Comparison of ENCODE assay signal across 10 mouse cellular contexts in genomic region chr5:23604036-23604705, GRCm38 (mm10).
DNase-seq lines count a peak whose midpoint lies in the region; ATAC-seq lines count a peak whose summit lies in the region.
"Had no signal": no experiment of that assay in that cellular context is flagged by ENCODE, and none has a peak within 500 bp of the region (broad histone marks: within the 10 kb centered on the region; RNA-seq: fewer than 3 reads in every experiment).

No protein-coding gene starts in this region.

- peaks cover 14% of the 10 kb centered on the region; the same call in 1 of the 2 replicates for H3K4me1 ChIP-seq in hindbrain, embryonic 13.5 days (replicated peaks)
- H3K4me1 ChIP-seq: midbrain, embryonic 10.5 days had no signal

- DNase-seq in spleen, adult 18-20 months: peak; percentile 20 to 26
- no peak for DNase-seq in spleen, postnatal 14 days (ENCODE audit: low spot score in 2 of 2)
- peak; percentile 36 for DNase-seq in c-Kit-positive CD71-positive TER-119-negative erythroid progenitor cells, embryonic 14.5 days (ENCODE audit: low read depth)
- DNase-seq in lung, postnatal 36 days: peak; percentile 44
- no peak for DNase-seq in right cerebral cortex, postnatal 36 days (ENCODE audit: low spot score in 2 of 2)
- DNase-seq in ovary, postnatal 10 days (ENCODE audit: low spot score): no peak
- DNase-seq: cerebellum, adult 11-12 months; gastrocnemius, postnatal 36 days had no signal

- no peaks in the 10 kb centered on the region for H3K9me3 ChIP-seq in hindbrain, embryonic 13.5 days
- H3K9me3 ChIP-seq: midbrain, embryonic 10.5 days had no signal

- no peak overlapping the region for H3K27ac ChIP-seq in hindbrain, embryonic 13.5 days
- H3K27ac ChIP-seq: midbrain, embryonic 10.5 days had no signal

- no peak overlapping the region for H3K4me2 ChIP-seq in hindbrain, embryonic 13.5 days

- WGBS in hindbrain, embryonic 13.5 days: 81% methylated on average over 7 of the region's 7 CpGs

- H3K36me3 ChIP-seq in hindbrain, embryonic 13.5 days: peaks cover 3% of the 10 kb centered on the region; the same call in 1 of the 2 replicates
- H3K36me3 ChIP-seq: midbrain, embryonic 10.5 days had no signal

- no peaks in the 10 kb centered on the region for H3K27me3 ChIP-seq in hindbrain, embryonic 13.5 days

- no peak overlapping the region for H3K4me3 ChIP-seq in hindbrain, embryonic 13.5 days
- H3K4me3 ChIP-seq: midbrain, embryonic 10.5 days had no signal

- H3K9ac ChIP-seq in hindbrain, embryonic 13.5 days: no peak overlapping the region

- ATAC-seq in hindbrain, embryonic 13.5 days (ENCODE audit: low FRiP score): no peak

Comparison
In these comparisons a context has a peak if more than half of its experiments do, and no peak if none do; other contexts are left out.
1. DNase-seq: peak in spleen, adult 18-20 months (2 of 2), c-Kit-positive CD71-positive TER-119-negative erythroid progenitor cells, embryonic 14.5 days (single experiment) and lung, postnatal 36 days (single experiment); none in spleen, postnatal 14 days (0 of 2), right cerebral cortex, postnatal 36 days (0 of 2) and ovary, postnatal 10 days (single experiment).